Mouse (Mus musculus): ENCODE data around the gene Ctla2b.
"Not testable (repeated sequence)": the region's sequence is repeated elsewhere in the genome, so short reads cannot be mapped to it uniquely, and the experiment has no call there.

The Ctla2b gene

DNA sequence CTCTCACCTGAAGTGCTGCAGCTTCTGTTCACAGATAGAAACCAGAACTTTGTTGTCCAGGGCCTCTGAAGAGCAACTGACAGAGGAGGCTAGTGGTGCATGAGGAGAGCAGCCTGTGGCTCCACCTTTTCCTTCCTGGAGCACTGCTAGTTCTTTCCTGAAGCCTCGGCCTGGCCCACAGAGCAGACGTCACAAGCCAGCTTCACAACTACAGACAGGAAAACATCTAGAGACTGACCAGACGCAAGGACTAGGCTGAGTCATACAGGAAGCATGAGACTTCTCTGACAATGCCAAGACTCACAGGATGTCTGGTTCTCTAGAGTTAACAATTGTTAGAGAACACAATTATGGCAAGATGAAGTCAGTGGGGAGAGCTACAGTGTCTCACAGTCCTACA lies at the start of gene Ctla2b:
Ctla2b (minus strand) TSS at position 120 of the 400 bp plus-strand sequence.
- peak; percentile 4 for DNase-seq (ENCODE audit: low spot score)

DNA sequence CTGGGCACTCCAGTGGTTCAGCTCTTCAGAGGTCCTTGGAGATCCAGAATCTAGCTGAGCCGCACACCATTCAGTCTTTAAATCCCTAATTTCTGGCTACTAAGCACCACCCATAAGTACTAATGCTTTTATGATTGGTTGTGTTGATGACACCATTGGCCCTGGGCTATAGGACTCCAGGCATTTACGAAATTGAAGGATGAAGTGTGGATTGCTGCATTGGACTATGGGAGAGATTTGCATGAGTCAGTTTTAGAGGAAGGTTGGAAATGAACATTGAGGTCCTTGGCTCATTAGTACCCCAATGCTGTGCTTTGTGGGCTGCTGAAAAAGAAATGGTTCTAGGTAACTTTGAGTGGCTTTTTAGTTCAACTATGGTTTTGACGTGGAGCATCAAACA lies 44.6 kb upstream of the Ctla2b start, which contains the start of gene Tpbpa:
Tpbpa (minus strand) TSS at position 101 of the 400 bp plus-strand sequence.
- not testable (repeated sequence) for DNase-seq (ENCODE audit: low spot score)

DNA sequence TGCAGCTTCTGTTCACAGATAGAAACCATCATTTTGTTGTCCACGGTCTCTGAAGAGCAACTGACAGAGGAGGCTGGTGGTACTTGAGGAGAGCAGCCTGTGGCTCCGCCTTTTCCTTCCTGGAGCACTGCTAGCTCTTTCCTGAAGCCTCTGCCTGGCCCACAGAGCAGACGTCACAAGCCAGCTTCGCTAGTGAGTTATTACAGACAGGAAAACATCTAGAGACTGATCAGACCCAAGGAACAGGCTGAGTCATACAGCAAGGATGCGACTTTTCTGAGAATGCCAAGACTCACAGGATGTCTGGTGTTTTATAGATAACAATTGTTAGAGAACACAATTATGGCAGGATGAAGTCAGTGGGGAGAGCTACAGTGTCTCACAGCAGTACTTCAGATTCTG lies 39.3 kb upstream of the Ctla2b start, which contains the start of the genes Gm49391 and Ctla2a:
Gm49391 (minus strand) TSS at position 72 of the 402 bp plus-strand sequence.
Ctla2a (minus strand) TSS at position 126 of the 402 bp plus-strand sequence.
- DNase-seq (ENCODE audit: low spot score): no peak

DNA sequence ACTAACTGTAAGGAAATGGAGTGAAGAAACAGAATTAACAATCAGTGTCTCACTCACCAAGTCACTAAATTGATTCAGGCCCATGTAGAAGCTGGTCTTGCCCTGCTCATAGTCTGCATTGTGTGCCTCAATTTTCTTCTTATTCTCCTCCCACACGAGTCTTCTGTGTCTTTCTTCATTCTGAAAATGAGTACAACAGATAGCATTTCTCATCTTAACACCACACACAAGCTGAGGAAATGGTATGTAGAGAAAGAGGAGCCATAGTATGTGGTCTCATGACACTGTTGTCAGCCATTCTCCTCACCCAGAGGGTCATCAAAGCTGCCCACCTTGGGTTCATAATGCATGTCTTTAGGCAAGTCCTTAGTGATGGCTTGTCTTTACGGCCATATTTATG lies 38.2 kb upstream of the Ctla2b start, which contains the start of gene Gm49393:
Gm49393 (minus strand) TSS at position 101 of the 400 bp plus-strand sequence.
- DNase-seq (ENCODE audit: low spot score): not testable (repeated sequence)

DNA sequence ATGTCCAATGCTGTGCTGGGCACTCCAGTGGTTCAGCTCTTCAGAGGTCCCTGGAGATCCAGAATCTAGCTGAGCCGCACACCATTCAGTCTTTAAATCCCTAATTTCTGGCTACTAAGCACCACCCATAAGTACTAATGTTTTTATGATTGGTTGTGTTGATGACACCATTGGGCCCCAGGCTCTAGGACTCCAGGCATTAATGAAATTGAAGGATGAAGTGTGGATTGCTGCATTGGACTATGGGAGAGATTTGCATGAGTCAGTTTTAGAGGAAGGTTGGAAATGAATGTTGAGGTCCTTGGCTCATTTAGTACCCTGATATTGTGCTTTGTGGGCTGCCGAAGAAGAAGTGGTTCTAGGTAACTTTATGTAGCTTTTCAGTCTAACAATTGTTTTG lies 7.5 kb upstream of the Ctla2b start, which contains the start of gene Tpbpb:
Tpbpb (minus strand) TSS at position 101 of the 400 bp plus-strand sequence.
- not testable (repeated sequence) for DNase-seq (ENCODE audit: low spot score)

DNA sequence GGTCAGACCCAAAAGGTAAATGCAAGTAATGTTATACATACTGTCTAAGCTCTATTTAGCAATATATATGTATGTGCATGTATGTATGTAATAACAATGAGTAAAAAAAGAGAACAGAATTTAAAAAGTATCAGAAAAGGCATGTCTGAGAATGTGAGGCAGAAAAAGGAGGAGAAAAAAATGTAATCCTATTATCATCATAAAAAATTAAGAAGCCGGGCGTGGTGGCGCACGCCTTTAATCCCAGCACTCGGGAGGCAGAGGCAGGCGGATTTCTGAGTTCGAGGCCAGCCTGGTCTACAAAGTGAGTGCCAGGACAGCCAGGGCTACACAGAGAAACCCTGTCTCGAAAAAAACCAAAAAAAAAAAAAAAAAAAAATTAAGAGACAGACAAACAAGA lies 453 bp downstream of the Ctla2b start, which contains the start of gene Gm49392:
Gm49392 (minus strand) TSS at position 101 of the 400 bp plus-strand sequence.
- DNase-seq (ENCODE audit: low spot score): not testable (repeated sequence)

DNA sequence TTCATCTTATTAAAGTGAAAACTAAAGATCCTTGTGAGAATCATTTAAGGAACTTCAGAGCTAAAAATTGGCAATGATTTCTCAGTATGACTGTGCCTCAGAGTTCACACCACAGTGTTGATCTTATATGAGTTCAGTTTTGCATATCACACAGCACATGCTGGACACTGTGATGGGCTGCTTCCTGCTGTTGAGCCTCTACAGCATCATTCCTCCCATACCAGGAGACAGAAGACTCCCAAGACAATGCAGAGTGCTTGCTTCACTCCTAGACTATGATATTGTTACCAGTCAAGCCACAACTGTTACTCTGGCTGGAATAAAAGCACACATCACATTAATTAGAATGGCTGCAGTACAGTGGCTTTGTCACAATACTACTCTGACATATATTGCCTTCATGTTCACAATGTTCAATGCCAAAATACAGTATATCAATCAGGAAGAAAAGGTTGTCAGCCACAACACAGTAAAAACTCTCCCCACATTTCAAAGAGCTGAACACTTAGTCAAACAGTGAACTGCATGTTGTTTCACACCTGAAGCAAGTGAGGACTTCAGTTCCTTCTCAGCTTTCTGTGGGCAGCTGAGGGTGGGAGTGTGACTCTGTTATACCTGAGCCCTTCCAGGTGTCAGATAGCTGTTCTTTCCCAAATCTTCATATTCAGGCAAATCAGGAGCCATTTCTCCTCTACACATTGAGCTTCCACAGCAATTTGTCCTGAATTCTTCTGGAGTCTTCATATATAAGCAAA lies 1.7 kb downstream of the Ctla2b start:
- no peak for DNase-seq (ENCODE audit: low spot score)

DNA sequence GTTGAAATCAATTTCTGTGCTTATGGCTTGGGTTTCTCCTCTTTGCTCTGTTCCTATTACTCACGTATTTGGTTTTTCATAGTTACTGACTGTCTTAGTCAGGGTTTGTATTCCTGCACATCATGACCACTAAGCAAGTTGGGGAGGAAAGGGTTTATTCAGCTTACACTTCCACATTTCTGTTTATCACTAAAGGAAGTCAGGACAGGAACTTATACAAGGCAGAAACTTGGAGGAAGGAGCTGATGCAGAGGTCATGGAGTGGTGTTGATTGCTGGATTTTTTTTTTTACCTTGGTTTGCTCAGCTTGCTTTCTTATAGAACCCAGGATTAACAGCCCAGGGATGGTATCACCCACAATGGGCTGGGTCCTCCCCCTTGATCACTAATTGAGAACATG lies 4.9 kb downstream of the Ctla2b start:
- DNase-seq (ENCODE audit: low spot score): no peak

DNA sequence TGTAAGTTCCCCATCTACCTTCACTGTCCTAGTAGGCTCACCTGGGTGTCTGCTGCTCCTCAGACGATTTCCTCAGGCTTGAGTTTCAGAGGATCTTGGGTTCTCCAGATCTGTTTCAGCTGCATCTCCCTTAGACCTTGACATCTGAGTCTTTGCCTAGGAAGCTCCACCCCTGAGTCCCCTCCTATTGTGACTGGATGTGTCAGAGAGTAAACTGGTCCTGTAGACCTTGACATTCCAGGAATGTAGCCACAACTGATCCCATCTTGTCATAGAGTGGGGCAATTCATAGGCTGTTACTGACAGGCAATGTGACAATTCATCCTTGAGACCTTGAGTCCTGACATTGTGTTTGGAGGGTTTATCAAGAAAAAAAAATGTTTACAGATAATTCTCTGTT lies 33.0 kb downstream of the Ctla2b start, which contains the start of gene 4930486L24Rik:
4930486L24Rik (minus strand) TSS at position 195 of the 400 bp plus-strand sequence.
- DNase-seq (ENCODE audit: low spot score): no peak

DNA sequence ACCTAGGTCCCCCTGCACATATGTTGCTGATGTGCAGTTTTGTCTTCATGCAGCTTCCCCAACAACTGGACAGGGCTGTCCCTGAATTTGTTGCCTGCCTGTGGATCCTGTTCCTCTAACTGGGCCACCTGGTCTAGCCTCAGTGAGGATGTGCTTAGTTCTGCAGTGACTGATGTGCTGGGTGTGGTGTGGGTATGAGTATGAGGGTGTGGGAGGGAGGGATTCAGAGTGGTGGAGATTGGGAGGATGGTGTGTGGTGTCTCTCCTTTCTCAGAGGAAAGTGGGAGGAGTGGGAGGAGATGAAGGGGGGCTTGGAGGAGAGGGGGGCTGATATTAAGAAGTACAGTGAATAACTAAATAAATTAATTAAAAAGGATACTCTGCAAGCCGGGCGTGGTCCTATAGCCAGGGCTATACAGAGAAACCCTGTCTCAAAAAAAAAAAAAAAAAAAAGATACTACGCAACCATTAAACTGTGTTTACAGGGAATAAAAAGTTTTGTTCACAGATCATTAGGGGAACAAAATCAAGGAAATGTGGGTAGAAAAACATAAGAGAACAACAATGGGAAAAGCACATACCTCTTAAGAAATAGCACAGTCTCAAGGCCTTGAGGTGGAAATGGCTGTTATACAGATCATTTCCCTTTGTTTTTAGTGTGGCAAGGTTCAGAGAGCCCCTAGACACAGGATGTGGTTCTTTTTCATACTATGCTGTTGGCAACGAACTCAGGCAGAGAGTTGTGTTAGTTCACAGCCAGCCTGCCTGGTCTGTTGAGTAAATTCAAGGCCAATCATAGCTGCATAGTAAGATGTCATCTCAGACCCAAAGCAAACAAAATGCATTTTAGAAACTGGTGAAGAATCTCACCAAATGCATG lies 48.8 kb downstream of the Ctla2b start:
- no peak for DNase-seq (ENCODE audit: low spot score)
